Mouse (Mus musculus): ENCODE measurements around the gene Nudt5.
A peak's percentile ranks its signal among the peaks of the same experiment; 100 is the strongest.

DNA sequence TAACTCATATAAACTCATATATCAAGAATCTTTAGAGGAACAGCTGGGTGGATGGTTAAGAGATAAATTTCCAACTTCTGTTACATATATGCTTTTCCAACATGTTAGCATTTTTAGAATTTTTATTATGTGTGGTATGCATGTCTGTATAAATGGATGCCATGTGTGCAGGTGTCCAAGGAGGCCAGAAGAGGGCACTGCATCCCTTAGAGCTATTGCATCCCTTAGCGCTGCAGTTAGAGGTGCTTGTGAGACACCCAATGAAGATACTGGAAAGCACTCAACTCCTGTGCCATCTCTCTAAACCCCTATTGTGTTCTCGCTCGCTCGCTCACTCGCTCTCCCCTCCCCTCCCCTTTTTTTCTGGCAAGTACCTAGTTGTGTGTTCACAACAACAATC lies 55.3 kb downstream of the Nudt5 start:
- TF ChIP-seq POLR2A (IDR thresholded peaks at IDR 0.05; ENCODE audit: borderline replicate concordance, insufficient read depth, low read length) (no peak), CTCF (IDR thresholded peaks at IDR 0.05; ENCODE audit: borderline replicate concordance, insufficient read depth, low read depth, low read length) (peak; percentile 60; the same call in 1 of the 2 replicates)

Data from cerebellum, adult 2 months (tissue).